Mouse (Mus musculus) embryonic facial prominence, embryonic 15.5 days (tissue): ENCODE data around the gene Hspa2. TPM values are rescaled to one million over a fixed set of nuclear protein-coding genes. Genes with fewer than 3 reads are reported as not detected.

Experiments
- ATAC-seq: fragments of 200-750 bp; cut with Nextera tagmentation; 2 replicates; pipeline ENCODE4 v1.8.0; 2017; ENCODE audit warnings: low read depth, moderate TSS enrichment; ENCODE audit not compliant: insufficient number of reproducible peaks, low FRiP score, low TSS enrichment
- H3K27ac ChIP-seq: fragments of 300-500 bp; sonication (generic); replicated peaks from 2 replicates; pipeline ENCODE4 v1.5.1; 2015; ENCODE audit warnings: mild to moderate bottlenecking, inconsistent platforms
- H3K27me3 ChIP-seq: fragments of 300-500 bp; sonication (generic); 2 replicates; pipeline ENCODE4 v1.6.1; 2015; ENCODE audit warnings: inconsistent platforms
- H3K36me3 ChIP-seq: fragments of 300-500 bp; sonication (generic); 2 replicates; pipeline ENCODE4 v1.6.1; 2015; ENCODE audit warnings: mild to moderate bottlenecking, inconsistent platforms
- H3K4me1 ChIP-seq: fragments of 300-500 bp; sonication (generic); 2 replicates; pipeline ENCODE4 v1.6.1; 2015; ENCODE audit warnings: inconsistent platforms
- H3K4me2 ChIP-seq: fragments of 300-500 bp; sonication (generic); replicated peaks from 2 replicates; pipeline ENCODE4 v1.6.1; 2015; ENCODE audit warnings: mild to moderate bottlenecking, inconsistent platforms
- H3K4me3 ChIP-seq: fragments of 300-500 bp; sonication (generic); replicated peaks from 2 replicates; pipeline ENCODE4 v1.5.1; 2015; ENCODE audit warnings: mild to moderate bottlenecking, inconsistent platforms
- H3K9ac ChIP-seq: fragments of 300-500 bp; sonication (generic); 2 replicates; pipeline ENCODE4 v1.6.1; 2015; ENCODE audit warnings: inconsistent platforms
- H3K9me3 ChIP-seq: fragments of 300-500 bp; sonication (generic); replicated peaks from 2 replicates; pipeline ENCODE4 v1.6.1; 2016; ENCODE audit warnings: inconsistent platforms
- WGBS: fragments of 180-500 bp; shearing (Covaris S2); methylation state at CpG from one replicate; pipeline ENCODE4 v1.1.7; 2015; 5-methylcytosine and 5-hydroxymethylcytosine counted together
- polyA plus RNA-seq: library from polyadenylated mRNA; unstranded; fragments of >200 nt; fragmentation: Nextera tagmentation; extraction: Ambion mirVana; gene quantifications from 2 replicates; pipeline ENCODE4 v1.2.1, GENCODE M21; 2015

The Hspa2 gene
- polyA plus RNA-seq, 1 experiment from 2014 or later = 18.4 TPM

DNA sequence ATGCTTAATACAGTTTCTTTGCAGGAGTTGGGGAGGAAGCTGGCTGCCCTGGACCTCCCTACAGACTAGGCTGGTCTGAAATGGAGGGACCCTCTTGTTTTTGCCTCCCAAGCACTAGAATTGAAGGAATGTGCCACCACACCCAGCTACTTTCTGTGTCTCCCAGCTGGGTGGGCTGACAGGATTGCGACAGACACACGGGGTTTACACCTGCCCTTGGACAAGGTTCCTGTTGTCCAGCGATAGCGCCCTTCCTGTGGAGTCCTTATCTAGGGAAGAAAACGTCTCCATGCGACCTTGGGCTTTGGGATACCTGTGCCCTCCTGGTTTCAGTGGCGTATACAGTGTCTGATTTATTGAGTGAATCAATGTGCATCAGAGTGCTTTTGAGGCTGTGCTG, 23.8 kb upstream of the Hspa2 start:
- Histone ChIP-seq H3K9me3 (no peaks in the 10 kb centered on the region), H3K36me3 (no peaks in the 10 kb centered on the region), H3K27ac (no peak overlapping the region), H3K4me2 (no peak overlapping the region), H3K4me3 (no peak overlapping the region), H3K9ac (no peak overlapping the region), H3K4me1 (peaks cover 8% of the 10 kb centered on the region; the same call in 1 of the 2 replicates), H3K27me3 (no peaks in the 10 kb centered on the region)
- no peak for ATAC-seq
- WGBS = 85% methylated on average over 7 of the region's 7 CpGs

DNA sequence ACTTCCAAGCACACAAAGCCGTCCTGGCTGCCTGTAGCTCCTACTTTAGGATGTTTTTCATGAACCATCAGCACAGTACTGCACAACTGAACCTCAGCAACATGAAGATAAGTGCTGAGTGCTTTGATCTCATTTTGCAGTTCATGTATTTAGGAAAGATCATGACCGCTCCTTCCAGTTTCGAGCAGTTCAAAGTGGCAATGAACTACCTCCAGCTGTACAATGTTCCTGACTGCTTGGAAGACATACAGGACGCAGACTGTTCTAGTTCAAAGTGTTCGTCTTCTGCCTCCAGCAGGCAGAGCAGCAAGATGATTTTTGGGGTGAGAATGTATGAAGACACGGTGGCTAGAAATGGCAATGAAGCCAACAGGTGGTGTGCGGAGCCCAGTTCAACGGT, 18.6 kb upstream of the Hspa2 start:
- WGBS = 85% methylated on average over 8 of the region's 8 CpGs
- H3K9ac ChIP-seq = no peak overlapping the region
- H3K36me3 ChIP-seq = peaks cover 25% of the 10 kb centered on the region
- no peaks in the 10 kb centered on the region for H3K9me3 ChIP-seq
- H3K27ac ChIP-seq = no peak overlapping the region
- no peak for ATAC-seq
- H3K27me3 ChIP-seq = no peaks in the 10 kb centered on the region
- H3K4me2 ChIP-seq = no peak overlapping the region
- H3K4me1 ChIP-seq = no peaks in the 10 kb centered on the region
- no peak overlapping the region for H3K4me3 ChIP-seq

- Histone ChIP-seq H3K4me3 (no peak overlapping the region), H3K27ac (no peak overlapping the region), H3K9me3 (no peaks in the 10 kb centered on the region), H3K9ac (no peak overlapping the region), H3K27me3 (no peaks in the 10 kb centered on the region), H3K4me1 (no peaks in the 10 kb centered on the region), H3K4me2 (no peak overlapping the region), H3K36me3 (peaks cover 25% of the 10 kb centered on the region)
- no peak for ATAC-seq
- WGBS = 80% methylated on average over 11 of the region's 11 CpGs
Observed at GRCm38 (mm10) chr12:76388794-76389193, 15.2 kb upstream of the Hspa2 start.

DNA sequence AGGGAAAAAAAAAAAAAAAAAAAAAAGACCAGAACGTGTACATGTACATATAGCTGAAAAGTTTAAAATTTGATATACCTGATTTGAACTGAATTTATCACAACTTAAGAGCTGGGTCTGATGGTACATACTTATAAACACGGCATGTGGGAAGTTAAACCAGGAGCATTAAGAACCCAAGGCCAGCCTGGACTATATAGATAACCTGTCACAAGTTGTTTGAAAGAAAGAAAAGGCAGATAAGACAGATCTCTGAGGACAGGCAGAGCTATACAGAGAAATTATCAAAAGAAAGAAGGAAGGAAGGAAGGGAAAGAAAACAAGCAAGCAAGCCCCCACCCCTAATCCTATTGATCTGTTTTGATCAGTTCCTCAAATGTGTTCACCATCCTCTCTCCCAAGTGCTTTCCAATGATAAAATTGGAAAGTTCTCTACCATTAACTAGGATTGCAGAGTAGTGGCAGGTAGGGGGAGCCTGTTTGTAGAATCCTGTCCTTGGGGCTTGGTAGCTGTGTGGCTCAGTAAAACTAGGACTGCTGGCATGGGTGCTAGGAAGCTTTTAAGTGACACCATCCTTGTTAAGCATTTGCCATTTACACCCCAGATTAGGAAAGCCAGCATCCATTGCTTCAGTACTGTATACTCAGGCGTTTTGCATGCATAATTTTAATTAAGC, 12.2 kb upstream of the Hspa2 start:
- peaks cover 18% of the 10 kb centered on the region; the same call in 1 of the 2 replicates for H3K36me3 ChIP-seq
- H3K4me1 ChIP-seq = no peaks in the 10 kb centered on the region
- no peak overlapping the region for H3K4me3 ChIP-seq
- H3K9me3 ChIP-seq = no peaks in the 10 kb centered on the region
- no peak overlapping the region for H3K27ac ChIP-seq
- WGBS = 77% methylated on average over 3 of the region's 3 CpGs
- no peak overlapping the region for H3K4me2 ChIP-seq
- no peaks in the 10 kb centered on the region for H3K27me3 ChIP-seq
- no peak for ATAC-seq
- no peak overlapping the region for H3K9ac ChIP-seq

GRCm38 (mm10) chr12:76392979-76393378, 11.0 kb upstream of the Hspa2 start:
- no peak for ATAC-seq
- Histone ChIP-seq H3K9me3 (no peaks in the 10 kb centered on the region), H3K27ac (no peak overlapping the region), H3K9ac (no peak overlapping the region), H3K4me3 (no peak overlapping the region), H3K4me2 (no peak overlapping the region), H3K36me3 (0 out of 2 replicates have a peak, but pooled peaks cover 13% of the 10 kb centered on the region), H3K27me3 (no peaks in the 10 kb centered on the region), H3K4me1 (no peaks in the 10 kb centered on the region)
- WGBS = 79% methylated on average over 5 of the region's 5 CpGs

DNA sequence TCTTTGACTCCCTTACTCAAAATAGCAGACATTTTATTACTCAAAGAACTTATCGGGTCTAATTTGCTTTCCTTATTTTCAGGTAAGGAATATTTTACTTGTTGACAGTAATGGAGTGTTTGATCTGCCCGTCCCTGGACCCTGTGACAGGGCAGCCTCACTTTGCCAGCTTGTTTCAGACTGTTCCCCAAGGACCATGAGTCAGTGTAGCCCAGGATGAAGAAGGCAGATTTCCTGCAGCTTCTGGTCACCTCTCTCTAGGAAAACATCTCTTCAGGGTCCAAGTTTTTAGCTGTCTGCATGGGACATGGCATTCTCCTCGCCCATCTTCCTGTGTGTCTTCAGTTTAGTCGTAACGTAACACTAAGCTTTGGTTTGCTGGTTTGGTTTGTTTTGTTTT, 6.7 kb upstream of the Hspa2 start:
- Histone ChIP-seq H3K27ac (no peak overlapping the region), H3K4me1 (no peaks in the 10 kb centered on the region), H3K4me2 (no peak overlapping the region), H3K9me3 (no peaks in the 10 kb centered on the region), H3K27me3 (no peaks in the 10 kb centered on the region), H3K9ac (no peak overlapping the region), H3K36me3 (0 out of 2 replicates have a peak, but pooled peaks cover 6% of the 10 kb centered on the region), H3K4me3 (no peak overlapping the region)
- no peak for ATAC-seq
- WGBS = 81% methylated on average over 5 of the region's 5 CpGs

DNA sequence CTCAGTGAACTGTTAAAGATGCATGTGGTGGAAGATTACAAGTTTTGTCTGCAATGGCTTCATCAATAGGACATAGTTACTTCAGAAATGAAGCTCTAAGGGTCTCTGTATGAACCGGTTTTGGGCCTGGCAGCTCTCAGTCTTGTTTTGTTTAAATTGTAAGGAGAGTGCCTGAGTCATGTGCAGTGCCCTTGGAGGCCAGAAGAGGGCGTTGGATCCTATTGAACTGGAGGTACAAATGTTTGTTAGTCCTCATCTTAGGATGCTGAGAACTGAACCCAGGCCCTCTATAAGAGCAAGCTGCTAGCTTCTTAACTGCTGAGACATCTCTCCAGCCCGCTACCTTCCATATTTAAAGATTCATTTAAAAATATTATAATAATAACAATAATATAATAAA, 2.3 kb upstream of the Hspa2 start:
- no peak for ATAC-seq
- Histone ChIP-seq H3K4me3 (no peak overlapping the region), H3K4me2 (no peak overlapping the region), H3K9me3 (no peaks in the 10 kb centered on the region), H3K9ac (no peak overlapping the region), H3K36me3 (no peaks in the 10 kb centered on the region), H3K27me3 (peaks cover 22% of the 10 kb centered on the region), H3K27ac (no peak overlapping the region), H3K4me1 (peaks cover 26% of the 10 kb centered on the region)
- 61% methylated on average over 3 of the region's 3 CpGs for WGBS

DNA sequence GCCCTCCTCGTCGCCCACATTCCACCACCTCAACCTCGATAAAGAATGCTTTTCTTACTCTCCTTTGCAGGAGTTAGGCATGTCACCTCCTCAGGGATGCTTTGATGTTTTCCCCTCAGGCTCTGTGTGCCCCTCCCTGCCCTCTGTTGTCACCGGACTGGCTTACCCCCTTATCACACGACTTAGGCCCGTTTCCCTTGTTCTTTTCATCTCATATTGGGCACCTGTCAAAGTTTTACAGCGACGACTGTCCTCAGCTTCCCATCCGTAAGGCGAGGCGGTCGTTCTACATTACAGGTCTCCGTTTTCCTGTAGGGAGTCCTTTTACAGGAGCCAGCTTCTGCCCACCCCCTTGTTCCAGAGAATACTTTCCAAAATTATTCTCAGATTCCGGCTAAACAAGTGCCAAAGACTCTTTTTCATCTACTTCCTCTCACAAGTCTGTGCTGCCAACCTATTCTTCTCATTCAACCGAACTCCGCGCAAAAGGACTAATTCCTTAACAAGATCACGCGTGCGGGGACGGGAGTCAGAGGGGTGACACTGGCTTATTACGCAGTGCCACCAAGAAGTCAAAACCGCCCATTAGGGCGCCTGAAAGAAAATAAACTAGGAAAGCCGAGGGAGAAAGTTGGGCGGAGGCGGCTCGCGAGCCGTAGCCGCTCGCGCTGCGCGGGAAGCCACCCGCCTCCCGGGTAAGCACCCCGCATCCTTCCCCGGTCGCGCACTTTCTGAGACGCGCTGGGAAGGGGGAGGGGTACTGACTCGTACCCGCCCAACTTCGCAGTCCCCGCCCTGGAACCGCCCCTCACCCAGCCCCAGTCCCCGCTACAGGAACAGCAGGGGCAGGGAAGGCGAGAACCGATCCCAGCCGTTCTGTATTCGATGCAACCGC, 738 bp upstream of the Hspa2 start:
- 2% methylated on average over 54 of the region's 54 CpGs for WGBS
- no peaks in the 10 kb centered on the region for H3K9me3 ChIP-seq
- H3K36me3 ChIP-seq = no peaks in the 10 kb centered on the region
- peaks cover 31% of the 10 kb centered on the region for H3K27me3 ChIP-seq
- H3K27ac ChIP-seq = peak overlapping the region; percentile 97
- peak; percentile 90 for ATAC-seq
- peak overlapping the region; percentile 91 for H3K4me2 ChIP-seq
- peak overlapping the region; percentile 63 for H3K9ac ChIP-seq
- peaks cover 26% of the 10 kb centered on the region for H3K4me1 ChIP-seq
- H3K4me3 ChIP-seq = peak overlapping the region; percentile 77

DNA sequence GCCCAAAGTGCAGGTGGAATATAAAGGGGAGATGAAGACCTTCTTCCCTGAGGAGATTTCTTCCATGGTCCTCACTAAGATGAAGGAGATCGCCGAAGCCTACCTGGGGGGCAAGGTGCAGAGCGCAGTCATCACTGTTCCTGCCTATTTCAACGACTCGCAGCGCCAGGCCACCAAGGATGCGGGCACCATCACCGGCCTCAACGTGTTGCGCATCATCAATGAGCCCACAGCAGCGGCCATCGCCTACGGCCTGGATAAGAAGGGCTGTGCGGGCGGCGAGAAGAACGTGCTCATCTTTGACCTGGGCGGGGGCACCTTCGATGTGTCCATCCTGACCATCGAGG, 833 bp downstream of the Hspa2 start:
- Histone ChIP-seq H3K4me2 (peak overlapping the region; percentile 91), H3K27ac (no peak overlapping the region), H3K36me3 (no peaks in the 10 kb centered on the region), H3K27me3 (peaks cover 31% of the 10 kb centered on the region), H3K9ac (no peak overlapping the region), H3K4me3 (peak overlapping the region; percentile 77), H3K4me1 (peaks cover 26% of the 10 kb centered on the region), H3K9me3 (no peaks in the 10 kb centered on the region)
- WGBS = 12% methylated on average over 20 of the region's 20 CpGs
- no peak for ATAC-seq

- WGBS = 3% methylated on average over 64 of the region's 64 CpGs
- no peaks in the 10 kb centered on the region for H3K36me3 ChIP-seq
- no peak overlapping the region for H3K27ac ChIP-seq
- no peak for ATAC-seq
- peak overlapping the region; percentile 91 for H3K4me2 ChIP-seq
- H3K9me3 ChIP-seq = no peaks in the 10 kb centered on the region
- H3K9ac ChIP-seq = no peak overlapping the region
- peaks cover 31% of the 10 kb centered on the region for H3K27me3 ChIP-seq
- peaks cover 26% of the 10 kb centered on the region for H3K4me1 ChIP-seq
- H3K4me3 ChIP-seq = peak overlapping the region; percentile 77
Observed at GRCm38 (mm10) chr12:76405183-76405970, 1.4 kb downstream of the Hspa2 start.

GRCm38 (mm10) chr12:76405971-76406370, 2.0 kb downstream of the Hspa2 start:
- peaks cover 26% of the 10 kb centered on the region for H3K4me1 ChIP-seq
- no peaks in the 10 kb centered on the region for H3K9me3 ChIP-seq
- 2% methylated on average over 23 of the region's 23 CpGs for WGBS
- ATAC-seq = no peak
- no peaks in the 10 kb centered on the region for H3K36me3 ChIP-seq
- H3K27ac ChIP-seq = no peak overlapping the region
- H3K9ac ChIP-seq = no peak overlapping the region
- peak overlapping the region; percentile 77 for H3K4me3 ChIP-seq
- H3K27me3 ChIP-seq = peaks cover 31% of the 10 kb centered on the region
- H3K4me2 ChIP-seq = peak overlapping the region; percentile 91
